Mouse (Mus musculus): ENCODE data around the gene Vps13c.

Gene Vps13c

DNA sequence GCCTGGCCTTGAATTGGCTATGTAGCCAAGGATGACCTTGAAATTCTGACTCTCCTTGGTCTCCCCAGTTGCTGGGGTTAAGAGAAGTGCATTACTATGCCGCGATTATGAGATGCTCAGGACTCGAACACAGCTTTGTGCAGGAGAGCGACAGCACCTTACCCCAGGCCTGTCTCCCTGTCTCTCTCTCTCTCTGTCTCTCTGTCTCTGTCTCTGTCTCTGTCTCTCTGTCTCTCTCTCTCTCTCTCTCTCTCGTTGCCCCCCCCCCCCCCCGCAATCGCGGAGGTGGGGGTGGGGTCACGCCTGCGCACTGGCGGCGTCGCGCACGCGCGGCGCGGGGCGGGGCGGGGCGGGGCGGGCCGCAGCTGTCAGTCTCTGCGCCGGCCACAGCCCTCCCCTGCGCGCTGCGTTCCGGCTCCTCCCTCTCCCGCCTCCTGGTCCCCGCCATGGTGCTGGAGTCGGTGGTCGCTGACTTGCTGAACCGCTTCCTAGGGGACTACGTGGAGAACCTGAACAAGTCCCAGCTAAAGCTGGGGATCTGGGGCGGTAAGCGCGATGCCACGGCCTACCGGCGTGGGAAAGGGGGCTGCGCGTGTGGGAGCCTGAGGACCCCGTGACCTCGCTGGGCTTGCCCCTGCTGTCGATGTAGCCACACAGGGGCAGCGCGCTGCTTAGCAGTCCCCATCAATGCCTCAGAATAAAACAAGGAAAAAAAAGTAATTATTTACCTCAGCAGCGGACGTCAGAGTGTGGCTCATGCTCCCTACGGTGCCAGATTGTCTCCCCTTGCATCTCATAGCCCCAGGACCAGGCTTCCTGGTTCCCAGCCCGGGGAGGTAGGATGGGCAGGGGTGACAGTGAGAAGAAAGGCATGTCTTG lies at the start of gene Vps13c:
Vps13c (plus strand) TSS at position 416 of the 879 bp plus-strand sequence.
- DNase-seq (ENCODE audit: low spot score): peak; percentile 73

DNA sequence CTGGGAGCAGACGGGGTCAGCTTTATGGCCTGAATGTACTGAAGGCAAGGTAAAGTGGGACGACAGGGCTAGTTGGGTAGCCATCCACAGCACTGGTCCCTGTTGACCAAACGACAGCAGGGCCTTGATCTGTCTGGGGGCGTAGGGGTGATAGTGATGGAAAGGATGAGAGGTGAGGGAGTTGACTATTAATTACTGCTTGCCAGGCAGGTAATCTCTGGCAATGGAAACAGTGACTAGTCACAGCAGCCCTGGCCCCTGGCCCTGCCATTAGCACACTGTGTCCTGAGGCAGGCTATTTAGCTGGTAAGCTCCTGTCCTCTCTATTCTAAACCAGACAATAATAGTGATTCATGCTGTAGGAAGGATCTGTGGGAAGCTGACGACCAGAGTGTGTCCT lies 47.8 kb upstream of the Vps13c start:
- DNase-seq (ENCODE audit: low spot score): no peak

DNA sequence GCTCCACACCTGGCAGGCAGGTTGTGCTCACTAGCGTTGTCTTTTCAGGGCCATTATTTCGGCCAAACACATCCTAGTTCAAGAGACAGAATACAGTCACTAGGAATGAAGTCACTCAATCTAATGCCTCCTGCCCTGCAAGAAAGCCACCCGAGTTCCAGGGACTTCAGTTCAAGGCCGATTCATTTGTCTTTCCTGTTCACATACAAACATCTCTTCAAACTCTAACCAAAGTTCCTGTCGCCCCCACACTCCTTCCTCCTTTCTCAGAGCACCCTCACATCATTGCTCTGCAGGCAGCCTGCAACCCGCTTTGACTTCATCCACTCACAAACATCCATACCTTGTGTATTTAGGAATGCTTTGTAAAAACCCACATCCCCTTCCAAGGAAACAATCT lies 46.7 kb upstream of the Vps13c start:
- no peak for DNase-seq (ENCODE audit: low spot score)

DNA sequence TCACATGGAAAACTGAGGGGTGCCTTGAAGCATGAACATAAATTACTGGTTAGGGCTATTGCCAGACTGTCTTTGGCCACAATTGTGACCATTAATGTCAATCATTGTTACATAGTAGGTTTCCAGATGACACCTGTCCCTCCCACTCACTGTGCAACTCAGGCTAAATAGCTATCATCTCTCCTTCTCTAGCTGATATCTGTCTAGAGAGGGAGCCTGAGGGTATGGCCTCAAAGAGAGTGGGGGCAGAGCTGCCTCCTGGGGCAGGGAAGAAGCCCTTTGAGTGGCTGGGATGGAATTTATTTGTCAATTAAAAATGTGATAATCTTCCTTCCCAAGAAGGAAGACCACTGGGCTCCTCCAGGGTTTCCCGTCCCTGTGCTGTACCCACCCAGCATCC lies 46.0 kb upstream of the Vps13c start:
- no peak for DNase-seq (ENCODE audit: low spot score)

DNA sequence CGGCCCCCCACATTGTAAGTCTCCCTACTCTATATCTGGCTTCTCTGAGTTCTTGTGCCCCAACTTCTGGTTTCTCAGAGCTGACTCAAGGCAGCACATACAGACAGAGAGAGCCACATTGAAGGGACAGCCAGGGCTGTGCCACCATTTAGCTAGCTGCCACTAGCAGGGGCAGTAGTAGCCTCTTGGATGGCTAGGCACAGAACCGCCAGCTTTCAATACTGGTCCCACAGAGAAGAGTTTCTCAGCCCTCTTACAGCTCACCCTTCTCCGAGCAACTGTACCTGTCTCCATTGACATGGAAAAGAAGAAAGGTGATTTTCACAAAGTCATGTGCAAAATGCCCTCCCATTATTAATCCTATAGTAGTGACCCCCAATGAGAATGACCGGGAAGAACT lies 45.5 kb upstream of the Vps13c start:
- DNase-seq (ENCODE audit: low spot score): no peak

DNA sequence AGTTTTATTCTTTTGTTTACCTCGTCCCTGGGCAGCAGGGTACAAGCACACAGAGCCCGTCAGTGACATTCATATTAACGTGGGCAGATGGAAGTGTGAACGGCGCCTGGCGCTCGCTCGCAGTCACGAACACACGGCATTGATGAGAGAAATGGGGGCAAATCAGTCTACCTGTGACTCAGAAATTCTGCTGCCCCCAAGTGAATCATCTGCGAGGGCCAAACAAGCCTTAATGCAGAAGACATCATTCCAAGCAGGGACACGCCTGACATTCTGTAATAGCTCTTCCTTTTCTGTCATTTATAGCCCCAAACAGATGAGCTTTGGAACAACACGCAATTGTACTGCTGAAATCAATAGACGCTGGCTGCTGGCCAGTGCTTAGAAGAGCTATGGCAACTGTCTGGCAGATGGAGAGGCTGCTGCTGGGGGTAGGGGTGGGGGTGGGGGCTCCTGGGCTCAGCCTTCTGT lies 45.0 kb upstream of the Vps13c start:
- DNase-seq (ENCODE audit: low spot score): no peak

DNA sequence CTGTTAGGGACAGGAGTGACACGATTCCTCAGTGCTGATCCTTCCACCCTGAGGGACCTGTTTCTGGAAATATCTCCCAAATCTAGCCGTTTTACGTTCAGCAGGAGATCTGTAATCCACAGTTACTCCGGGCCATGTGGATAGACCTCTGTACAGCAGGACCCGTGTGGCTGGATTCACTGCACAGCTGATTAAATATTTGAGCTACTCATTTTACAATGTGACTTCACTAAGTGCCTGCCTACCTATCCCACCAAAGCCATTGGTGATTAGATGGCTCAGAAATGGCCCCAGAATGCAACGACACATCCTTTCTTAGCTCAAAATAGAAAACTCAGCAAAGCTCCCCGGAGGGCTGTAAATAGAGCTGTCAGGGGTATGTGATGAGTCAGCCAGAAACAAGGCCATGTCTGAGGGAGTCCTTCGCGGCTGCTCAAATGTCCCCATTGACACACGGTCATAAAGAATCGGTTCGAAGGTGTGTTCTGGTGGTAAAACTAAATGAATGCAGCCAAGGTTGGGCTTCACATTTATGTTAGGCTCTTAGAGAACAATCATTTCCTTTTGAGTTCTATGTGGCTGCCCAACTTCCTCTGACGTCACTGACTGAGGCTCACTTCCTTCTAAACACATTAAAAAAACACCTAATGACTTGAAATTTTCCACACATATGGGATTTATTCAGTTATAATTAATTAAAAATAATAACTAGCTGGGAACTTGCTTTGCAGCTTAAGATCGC lies 40.9 kb upstream of the Vps13c start:
- DNase-seq (ENCODE audit: low spot score): no peak

DNA sequence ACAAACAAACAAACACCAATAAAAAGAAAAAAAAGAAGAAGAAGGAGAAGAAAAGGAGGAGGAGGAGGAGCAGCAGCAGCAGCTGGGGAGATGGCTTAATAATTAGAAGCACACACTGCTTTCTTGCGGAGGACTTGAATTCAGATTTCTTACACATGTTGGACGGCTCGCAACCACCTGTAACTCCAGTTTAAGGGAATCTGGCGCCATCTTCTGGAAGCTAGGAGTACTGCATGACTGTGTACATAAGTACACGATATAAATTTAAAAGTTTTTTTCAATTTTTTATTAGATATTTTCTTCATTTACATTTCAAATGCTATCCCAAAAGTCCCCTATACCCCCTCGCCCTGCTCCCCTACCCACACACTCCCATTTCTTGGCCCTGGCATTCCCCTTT lies 38.0 kb upstream of the Vps13c start:
- DNase-seq (ENCODE audit: low spot score): peak; percentile 33

DNA sequence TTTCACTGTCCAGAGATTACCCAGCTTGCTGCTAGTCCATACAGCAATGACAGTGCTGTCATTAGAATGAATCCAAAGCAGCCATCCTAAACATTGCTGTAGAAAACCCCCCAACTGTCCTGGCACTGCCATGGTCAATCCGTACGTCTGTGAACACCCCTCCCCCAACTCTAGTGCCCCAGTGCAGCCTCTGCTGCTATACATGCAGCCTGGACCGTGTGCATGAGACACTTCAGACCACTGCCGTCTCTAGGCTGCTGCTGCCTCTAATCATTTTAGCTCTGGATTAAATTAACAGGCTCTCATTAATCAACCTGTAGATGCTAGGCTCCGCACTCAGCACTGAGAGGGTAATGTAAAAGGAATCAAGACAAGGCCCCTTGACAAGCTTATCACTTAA lies 33.2 kb upstream of the Vps13c start:
- no peak for DNase-seq (ENCODE audit: low spot score)

DNA sequence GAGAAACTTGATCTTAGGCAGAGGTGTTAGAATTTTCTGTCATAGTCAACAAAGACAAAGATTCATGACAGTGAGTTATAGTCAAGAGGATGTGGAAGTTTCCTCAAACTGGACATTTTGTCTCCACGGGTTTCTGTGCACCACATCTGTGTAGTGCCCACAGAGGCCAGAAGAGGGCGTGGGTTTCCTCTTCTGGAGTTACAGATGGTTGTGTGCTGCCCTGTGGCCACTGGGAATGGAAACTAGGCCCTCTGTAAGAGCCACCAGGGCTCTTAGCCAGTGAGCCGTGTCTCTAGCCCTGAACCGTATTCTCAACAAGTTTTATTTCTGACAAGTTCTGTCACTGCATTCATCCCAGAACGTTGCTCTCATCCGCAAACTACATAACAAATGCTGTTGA lies 29.7 kb upstream of the Vps13c start:
- DNase-seq (ENCODE audit: low spot score): no peak

DNA sequence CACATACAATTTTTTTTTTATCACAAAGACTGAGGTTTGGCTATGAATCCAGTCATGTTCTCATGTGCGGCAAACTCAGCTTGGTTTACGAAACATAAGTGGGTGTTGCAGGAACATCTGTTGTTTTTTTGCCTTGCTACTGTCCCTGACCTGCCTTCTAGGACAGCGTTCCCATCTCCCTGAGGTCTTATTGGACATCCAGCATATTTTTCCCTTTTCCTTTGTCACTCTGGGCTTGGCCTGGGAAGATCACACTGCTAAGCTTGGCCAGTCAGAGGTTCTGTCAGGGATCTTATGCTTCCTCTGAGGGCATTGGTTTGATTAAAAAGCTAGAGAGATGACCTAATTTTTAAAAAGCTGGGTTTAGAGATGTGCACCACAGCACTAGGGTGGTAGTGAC lies 29.1 kb upstream of the Vps13c start:
- no peak for DNase-seq (ENCODE audit: low spot score)

DNA sequence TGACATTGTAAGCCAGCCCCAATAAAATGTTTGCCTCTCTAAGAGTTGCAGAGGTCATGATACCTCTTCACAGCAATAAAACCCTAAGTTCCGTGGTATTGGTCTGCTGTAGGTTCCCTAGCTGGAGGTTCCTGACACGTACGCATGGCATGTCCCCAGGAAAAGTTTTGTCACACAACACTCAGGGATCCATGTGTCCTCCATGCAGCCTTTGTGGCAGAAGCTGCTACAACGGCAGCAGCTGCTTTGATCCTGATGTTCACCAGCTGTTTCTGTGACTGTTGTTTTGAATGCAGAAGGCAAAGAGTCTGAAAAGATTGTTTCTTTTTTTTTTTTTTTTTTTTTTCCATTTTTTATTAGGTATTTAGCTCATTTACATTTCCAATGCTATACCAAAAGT lies 27.0 kb upstream of the Vps13c start:
- peak; percentile 43 for DNase-seq (ENCODE audit: low spot score)

DNA sequence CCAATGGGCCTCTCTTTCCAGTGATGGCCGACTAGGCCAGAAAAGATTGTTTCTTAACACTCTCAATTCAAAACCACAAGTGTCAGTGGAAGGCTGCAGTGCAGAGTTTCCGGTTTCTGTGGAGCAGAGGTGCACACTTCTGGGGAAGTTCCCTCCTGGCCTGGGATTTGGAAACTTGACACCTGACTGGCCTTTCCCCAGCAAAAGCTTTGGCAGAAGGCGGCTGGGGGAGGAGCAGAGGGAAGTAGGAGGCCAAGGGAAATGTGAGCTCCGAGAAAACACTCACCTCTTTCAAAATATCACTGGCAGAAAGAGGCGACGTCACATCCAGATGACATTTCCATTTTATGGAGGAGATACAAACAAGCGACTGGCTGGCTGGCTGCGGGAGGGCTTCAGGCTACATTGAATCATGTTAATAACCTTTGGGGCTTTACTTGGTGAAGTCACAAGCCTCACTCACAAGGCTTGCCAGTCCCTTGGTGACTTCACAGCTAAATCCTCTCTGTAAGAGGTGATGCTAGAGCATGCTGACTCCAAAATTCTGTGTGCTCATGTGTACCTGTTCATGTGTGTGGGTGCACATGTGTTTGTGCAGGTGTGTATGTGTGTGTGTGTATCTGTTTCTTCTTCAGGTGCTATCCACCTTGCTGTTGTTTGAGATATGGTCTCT lies 26.4 kb upstream of the Vps13c start:
- DNase-seq (ENCODE audit: low spot score): peak; percentile 89

DNA sequence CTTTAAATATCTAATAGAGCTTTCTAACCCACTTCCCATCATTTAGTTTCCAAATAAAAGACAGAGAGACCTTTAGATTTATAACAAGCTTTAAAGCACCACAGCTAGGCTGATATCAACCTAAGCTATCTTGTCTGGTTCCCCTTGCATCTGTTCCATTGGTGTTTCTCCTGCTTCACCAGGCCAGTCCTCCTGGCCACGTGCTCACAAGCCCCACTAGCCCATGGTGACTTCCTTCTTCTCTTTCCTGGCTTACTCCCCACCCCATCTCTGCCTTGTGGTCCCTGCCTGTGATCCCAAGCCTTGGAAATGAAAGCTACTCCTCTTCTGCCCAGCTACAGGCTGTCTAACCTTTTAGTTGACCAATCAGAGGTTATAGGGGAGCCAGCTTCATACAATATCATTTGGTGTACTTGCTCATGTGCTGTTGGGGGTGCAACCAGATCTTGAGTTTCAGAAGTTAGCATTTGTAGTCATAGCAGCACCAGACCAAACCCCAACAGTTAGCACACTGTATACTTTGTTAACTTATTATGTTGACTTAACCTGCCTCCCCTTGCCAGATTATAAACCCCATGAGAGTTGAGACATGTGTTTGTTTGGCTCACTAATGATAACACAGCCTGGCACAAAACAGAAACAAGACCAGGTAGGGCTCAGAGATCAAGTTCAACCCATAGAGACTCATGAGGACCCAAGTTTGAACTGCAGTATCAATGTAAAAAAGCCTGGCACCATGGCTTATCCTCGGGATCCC lies 23.8 kb upstream of the Vps13c start:
- no peak for DNase-seq (ENCODE audit: low spot score)

DNA sequence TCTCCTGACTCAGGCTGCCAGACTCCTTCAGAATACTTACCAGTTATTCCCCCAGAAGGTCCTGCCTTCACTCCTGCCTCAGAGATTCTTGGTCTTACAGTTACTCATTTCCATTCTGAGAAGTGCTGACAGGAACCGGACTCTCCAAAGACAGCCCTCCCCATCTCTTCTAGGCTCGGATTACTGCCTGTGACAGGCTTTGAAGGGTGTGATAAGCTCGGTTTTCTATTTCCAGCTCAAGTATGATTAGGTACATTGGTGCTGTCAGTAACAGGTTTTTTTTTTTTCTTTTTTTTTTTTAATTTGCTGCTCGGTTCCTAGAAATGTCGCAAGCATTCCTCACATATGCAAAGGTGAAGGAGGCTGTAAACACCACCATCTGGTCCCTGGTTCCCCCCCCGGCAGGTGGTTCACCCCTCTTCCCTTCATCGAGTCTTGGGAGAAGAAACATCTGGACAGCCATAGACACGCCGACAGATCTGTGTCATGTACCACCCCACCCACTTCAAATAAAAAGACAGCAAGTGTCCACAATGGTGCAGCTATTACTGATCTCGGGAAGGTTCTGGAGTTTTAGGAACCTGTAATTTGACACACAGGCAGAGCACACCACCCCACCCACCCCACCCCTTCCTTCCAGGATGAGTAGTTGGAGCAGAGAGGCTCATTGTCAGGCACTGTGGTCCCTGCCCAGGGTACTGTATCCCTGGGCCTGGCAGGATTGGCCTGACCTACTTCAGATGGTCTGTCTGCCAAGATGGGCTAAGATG lies 22.1 kb upstream of the Vps13c start:
- DNase-seq (ENCODE audit: low spot score): no peak

DNA sequence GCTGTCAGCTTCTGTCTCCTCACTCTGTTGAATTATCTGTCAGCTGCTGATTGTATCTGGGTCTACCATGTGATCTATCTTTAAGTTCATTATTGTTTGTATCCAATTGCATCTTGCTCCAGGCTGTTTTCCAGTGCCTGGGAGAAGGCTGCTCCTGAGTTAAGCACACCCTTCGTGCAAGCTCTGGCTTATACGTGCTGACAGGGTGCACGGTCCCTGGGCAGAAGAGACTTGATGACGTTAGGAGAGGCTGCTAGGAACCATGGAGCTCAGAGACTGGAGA lies 21.6 kb upstream of the Vps13c start:
- DNase-seq (ENCODE audit: low spot score): no peak

DNA sequence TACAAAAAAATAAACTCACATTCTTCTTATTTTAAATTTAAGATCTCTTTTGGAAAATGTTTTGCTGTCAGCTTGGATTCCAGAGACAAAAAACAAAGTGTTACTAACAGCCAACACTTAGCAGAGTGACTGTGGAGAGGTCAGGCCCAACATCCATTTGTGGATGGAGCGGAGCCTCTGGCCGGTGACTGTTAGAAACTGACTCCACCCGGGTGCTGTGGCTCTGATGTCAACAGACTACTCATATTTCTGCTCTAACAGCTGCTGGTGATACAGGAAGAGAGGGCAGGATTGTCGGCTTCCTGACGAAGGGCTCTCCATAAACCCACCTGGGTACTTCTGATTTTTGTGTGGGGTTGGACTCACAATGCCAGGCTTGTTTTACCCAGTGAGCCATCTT lies 17.1 kb upstream of the Vps13c start:
- no peak for DNase-seq (ENCODE audit: low spot score)

DNA sequence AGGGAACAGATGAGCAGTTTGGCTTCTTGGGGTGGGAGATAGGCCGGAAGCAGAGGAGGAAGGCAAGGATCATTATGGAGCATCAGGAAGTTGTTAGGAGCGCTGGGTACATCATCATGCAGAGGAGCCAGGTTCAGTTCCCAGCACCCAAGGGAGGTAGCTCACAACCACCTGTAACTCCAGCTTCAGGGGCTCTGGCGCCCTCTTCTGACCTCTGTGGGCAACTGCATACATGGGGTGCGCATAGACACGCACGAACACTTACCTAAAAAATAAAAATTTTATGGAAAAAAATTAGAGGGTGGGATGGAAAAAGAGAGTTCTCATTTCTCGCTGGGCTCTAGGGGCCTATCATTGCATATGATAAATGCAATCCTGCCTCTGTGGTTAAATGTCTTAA lies 14.7 kb upstream of the Vps13c start:
- no peak for DNase-seq (ENCODE audit: low spot score)

DNA sequence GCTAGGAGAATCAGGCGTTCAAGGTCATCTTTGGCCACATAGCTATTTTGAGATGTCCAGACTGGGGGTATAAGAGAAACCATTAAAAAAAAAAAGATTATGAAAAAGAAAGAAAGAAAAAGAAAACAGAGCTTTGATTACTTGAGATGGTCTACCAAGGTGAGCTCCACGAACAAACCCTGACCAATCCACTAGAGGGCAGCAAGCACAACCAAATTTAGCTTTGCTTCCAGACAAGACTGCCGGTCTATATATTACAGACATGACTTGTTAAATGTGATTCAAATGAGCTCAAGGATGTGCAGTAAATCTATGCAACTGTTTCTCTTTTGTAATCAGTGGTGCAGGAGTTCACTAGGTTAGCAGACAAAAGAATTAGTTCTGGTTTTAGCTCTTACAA lies 12.0 kb upstream of the Vps13c start:
- peak; percentile 71 for DNase-seq (ENCODE audit: low spot score)

DNA sequence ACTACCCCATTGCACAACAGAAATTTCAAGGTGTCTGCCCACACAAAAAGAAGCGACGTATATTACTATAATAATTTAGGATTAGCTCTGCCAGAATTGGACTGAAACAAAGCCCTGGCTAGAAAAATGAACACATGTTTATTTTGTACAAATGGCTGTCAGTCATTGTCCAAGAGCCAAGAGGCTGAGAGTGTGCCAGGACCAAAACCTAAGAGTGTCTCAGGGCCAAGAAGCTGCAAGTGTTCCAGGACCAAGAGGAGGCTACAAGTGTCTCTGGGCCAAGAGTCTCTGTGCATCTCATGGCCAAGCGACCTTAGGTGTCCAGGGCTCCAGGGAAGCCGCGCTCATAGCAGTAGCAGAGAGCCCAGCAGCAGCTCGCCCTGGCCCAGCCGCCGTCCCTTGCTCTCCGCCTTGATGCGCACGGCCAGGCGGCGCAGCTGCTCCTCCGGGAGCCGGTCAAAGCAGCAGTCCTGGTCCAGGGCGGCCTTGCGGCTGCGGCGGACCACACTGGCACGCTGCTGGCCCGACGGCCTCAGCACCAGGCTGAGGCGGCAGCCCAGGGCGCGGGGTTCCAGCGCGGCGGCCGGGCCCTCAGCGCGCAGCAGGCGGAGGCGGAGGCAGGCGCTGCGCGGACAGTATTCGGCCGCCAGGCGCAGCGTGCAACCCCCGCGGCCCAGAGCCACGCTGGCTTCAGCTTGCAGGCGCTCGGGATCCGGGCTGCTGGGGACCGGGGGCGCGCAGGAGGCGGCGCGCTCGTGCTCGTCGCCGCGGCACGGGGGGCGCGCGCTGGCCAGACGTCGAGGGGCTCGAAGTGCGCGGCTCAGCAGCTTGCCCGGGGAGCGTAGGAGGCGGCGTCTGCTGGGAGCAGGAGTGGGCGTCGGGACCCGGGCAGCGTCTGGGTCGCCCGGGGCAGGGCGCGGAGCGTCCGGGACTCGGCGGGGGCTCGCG lies 9.5 kb upstream of the Vps13c start:
- DNase-seq (ENCODE audit: low spot score): peak; percentile 82

Measured in adipocyte (in vitro differentiated cells).